Mouse (Mus musculus) neural tube, embryonic 13.5 days (tissue): ENCODE data around the gene P2rx7. TPM values are rescaled to one million over a fixed set of nuclear protein-coding genes. Genes with fewer than 3 reads are reported as not detected.

Experiments
- microRNA-seq: library from miRNA; unstranded; fragments of <30 nt; microRNA quantifications from one replicate; pipeline ENCODE4, GENCODE M21; 2016
- polyA plus RNA-seq: library from polyadenylated mRNA; unstranded; fragments of >200 nt; fragmentation: Nextera tagmentation; extraction: Ambion mirVana; gene quantifications from 2 replicates; pipeline ENCODE4 v1.2.1, GENCODE M21; 2015

P2rx7 gene
- polyA plus RNA-seq, 1 experiment from 2014 or later: 5.9 TPM

Small RNAs within 50 kb of the gene (microRNA-seq; reads per million reads assigned to microRNA genes)
- gene Mir8115: not detected

Other genes starting within 250 kb of the P2rx7 start
- gene Anapc7, start 222.2 kb upstream of the P2rx7 start, polyA plus RNA-seq: 47.8 and 49.2 TPM in 2 replicates
- 43.5 and 52.8 TPM in 2 replicates for gene Atp2a2, start 141.7 kb upstream of the P2rx7 start, polyA plus RNA-seq
- gene Ift81, start 29.4 kb upstream of the P2rx7 start, polyA plus RNA-seq: 54.0 and 57.8 TPM in 2 replicates
- 16.0 and 19.2 TPM in 2 replicates for gene P2rx4, start 63.6 kb downstream of the P2rx7 start, polyA plus RNA-seq
- gene Camkk2, start 135.5 kb downstream of the P2rx7 start, polyA plus RNA-seq: 55.4 and 57.5 TPM in 2 replicates
- gene Anapc5, start 177.4 kb downstream of the P2rx7 start, polyA plus RNA-seq: 457 and 480 TPM in 2 replicates
- gene Rnf34, start 206.1 kb downstream of the P2rx7 start, polyA plus RNA-seq: 45.0 and 57.1 TPM in 2 replicates